Mouse (Mus musculus) adrenal gland, postnatal 10 days (tissue): ENCODE results near the gene Spaar. TPM values are rescaled to one million over a fixed set of nuclear protein-coding genes. Genes with fewer than 3 reads are reported as not detected.
"Not testable (repeated sequence)": the region's sequence is repeated elsewhere in the genome, so short reads cannot be mapped to it uniquely, and the experiment has no call there.

Source experiments
- DNase-seq: peaks from one replicate; pipeline ENCODE4 v3.0.0; 2021; ENCODE audit warnings: mixed read lengths
- total RNA-seq, 2 experiments: library from RNA; stranded (reverse); gene quantifications; 2 replicates each; pipeline ENCODE4 v1.2.3; 2021

Spaar gene
- total RNA-seq, 2 experiments from 2014 or later, result 4.1 to 4.3 TPM

- DNase-seq, result peak; percentile 73
These were observed 1.3 kb upstream of the Spaar start for GRCm38 (mm10) chr4:43728576-43728954.

GRCm38 (mm10) chr4:43729126-43729525 lies 708 bp upstream of the Spaar start:
- no peak for DNase-seq

GRCm38 (mm10) chr4:43730750-43731297 lies 990 bp downstream of the Spaar start:
- no peak for DNase-seq

- DNase-seq, result no peak
These were observed 2.3 kb downstream of the Spaar start for GRCm38 (mm10) chr4:43732171-43732570.

GRCm38 (mm10) chr4:43733186-43733585 lies 3.4 kb downstream of the Spaar start:
- no peak for DNase-seq

- no peak for DNase-seq
These were observed 7.3 kb downstream of the Spaar start for GRCm38 (mm10) chr4:43737144-43737543.

GRCm38 (mm10) chr4:43738989-43739674 lies 9.3 kb downstream of the Spaar start:
- no peak for DNase-seq

- no peak for DNase-seq
These were observed 11.7 kb downstream of the Spaar start for GRCm38 (mm10) chr4:43741526-43741925.

- DNase-seq, result no peak
These were observed 12.8 kb downstream of the Spaar start for GRCm38 (mm10) chr4:43742637-43743036.

- DNase-seq, result no peak
These were observed 13.3 kb downstream of the Spaar start for GRCm38 (mm10) chr4:43743099-43743498.

GRCm38 (mm10) chr4:43745187-43745586 lies 15.4 kb downstream of the Spaar start:
- no peak for DNase-seq

- no peak for DNase-seq
These were observed 27.4 kb downstream of the Spaar start for GRCm38 (mm10) chr4:43757213-43757612.

- peak; percentile 22 for DNase-seq
These were observed 30.0 kb downstream of the Spaar start for GRCm38 (mm10) chr4:43759571-43760418.

- DNase-seq, result peak; percentile 68
These were observed 30.6 kb downstream of the Spaar start for GRCm38 (mm10) chr4:43760460-43760859.

GRCm38 (mm10) chr4:43761336-43761735 lies 31.5 kb downstream of the Spaar start:
- DNase-seq, result no peak

- DNase-seq, result peak; percentile 66
These were observed 33.6 kb downstream of the Spaar start for GRCm38 (mm10) chr4:43763410-43763809.

- DNase-seq, result no peak
These were observed 38.5 kb downstream of the Spaar start for GRCm38 (mm10) chr4:43768341-43768740.

GRCm38 (mm10) chr4:43769374-43769773 lies 39.5 kb downstream of the Spaar start:
- DNase-seq, result no peak

- DNase-seq, result no peak
These were observed 41.1 kb downstream of the Spaar start, which contains the start of gene Olfr159 for GRCm38 (mm10) chr4:43770909-43771308. Gene Olfr159 (minus strand): TSS chr4:43771009.

- DNase-seq, result peak; percentile 12
These were observed 41.8 kb downstream of the Spaar start for GRCm38 (mm10) chr4:43771626-43772025.

- DNase-seq, result peak; percentile 13
These were observed 42.5 kb downstream of the Spaar start for GRCm38 (mm10) chr4:43772304-43772703.

- no peak for DNase-seq
These were observed 65.5 kb downstream of the Spaar start for GRCm38 (mm10) chr4:43795296-43795695.

GRCm38 (mm10) chr4:43795844-43796243 lies 66.0 kb downstream of the Spaar start:
- DNase-seq, result not testable (repeated sequence)
